Comparison of ENCODE assay signal across 21 mouse cellular contexts in genomic region chr14:73257348-73257747, GRCm38 (mm10). TPM values are rescaled to one million over a fixed set of nuclear protein-coding genes. Genes with fewer than 3 reads are reported as not detected.
A peak's percentile ranks its signal among the peaks of the same experiment; 100 is the strongest.
DNase-seq lines count a peak whose midpoint lies in the region; ATAC-seq lines count a peak whose summit lies in the region.
"Had no signal": no experiment of that assay in that cellular context is flagged by ENCODE, and none has a peak within 500 bp of the region (broad histone marks: within the 10 kb centered on the region; RNA-seq: fewer than 3 reads in every experiment).

No protein-coding gene starts in this region.

- no peaks in the 10 kb centered on the region for H3K36me3 ChIP-seq in lung, embryonic 15.5 days
- peaks cover 4% of the 10 kb centered on the region; the same call in 1 of the 2 replicates for H3K36me3 ChIP-seq in limb, embryonic 10.5 days
- H3K36me3 ChIP-seq: heart, embryonic 10.5 days had no signal

- no peaks in the 10 kb centered on the region for H3K27me3 ChIP-seq in lung, embryonic 15.5 days
- H3K27me3 ChIP-seq in limb, embryonic 10.5 days (ENCODE audit: low read depth, poor library complexity, severe bottlenecking): no peaks in the 10 kb centered on the region
- H3K27me3 ChIP-seq: embryonic facial prominence, embryonic 12.5 days; forebrain, embryonic 13.5 days; hindbrain, embryonic 12.5 days; Patski had no signal

- H3K9ac ChIP-seq in lung, embryonic 15.5 days: no peak overlapping the region
- H3K9ac ChIP-seq: embryonic facial prominence, embryonic 12.5 days; forebrain, embryonic 13.5 days; forebrain, postnatal 0 days; hindbrain, embryonic 12.5 days had no signal

- no peaks in the 10 kb centered on the region for H3K9me3 ChIP-seq in lung, embryonic 15.5 days
- H3K9me3 ChIP-seq in limb, embryonic 10.5 days (replicated peaks): no peaks in the 10 kb centered on the region
- H3K9me3 ChIP-seq: embryonic facial prominence, embryonic 12.5 days; forebrain, embryonic 13.5 days; heart, embryonic 10.5 days; hindbrain, embryonic 12.5 days had no signal

- no peak overlapping the region for H3K4me3 ChIP-seq in lung, embryonic 15.5 days
- no peak overlapping the region for H3K4me3 ChIP-seq in brown adipose tissue, adult 24 weeks (ENCODE audit: insufficient read depth, low read depth, low read length)
- no peak overlapping the region for H3K4me3 ChIP-seq in limb, embryonic 10.5 days
- H3K4me3 ChIP-seq: embryonic facial prominence, embryonic 12.5 days; forebrain, embryonic 13.5 days; heart, embryonic 10.5 days; hindbrain, embryonic 12.5 days had no signal

- peaks cover 17% of the 10 kb centered on the region for H3K4me1 ChIP-seq in lung, embryonic 15.5 days
- H3K4me1 ChIP-seq in brown adipose tissue, adult 24 weeks (ENCODE audit: control insufficient read depth, insufficient read depth, insufficient read length, low read length): peaks cover 24% of the 10 kb centered on the region
- H3K4me1 ChIP-seq in limb, embryonic 10.5 days: peaks cover 16% of the 10 kb centered on the region; the same call in 1 of the 2 replicates
- H3K4me1 ChIP-seq: heart, embryonic 10.5 days had no signal

- 0 out of 2 replicates have a peak overlapping the region, but pooled peaks have one; percentile 3 for H3K27ac ChIP-seq in lung, embryonic 15.5 days
- H3K27ac ChIP-seq in brown adipose tissue, adult 24 weeks (replicated peaks; ENCODE audit: low read depth, low read length): 0 out of 2 replicates have a peak overlapping the region, but pooled peaks have one; percentile 42
- H3K27ac ChIP-seq in limb, embryonic 10.5 days: no peak overlapping the region
- H3K27ac ChIP-seq: embryonic facial prominence, embryonic 12.5 days; forebrain, embryonic 13.5 days; heart, embryonic 10.5 days; hindbrain, embryonic 12.5 days; hindbrain, postnatal 0 days had no signal

- H3K4me2 ChIP-seq in lung, embryonic 15.5 days: no peak overlapping the region
- H3K4me2 ChIP-seq: embryonic facial prominence, embryonic 12.5 days; forebrain, embryonic 13.5 days; hindbrain, embryonic 12.5 days had no signal

- no peak for DNase-seq in lung, postnatal 36 days
- peak; percentile 17 for DNase-seq in limb, embryonic 10.5 days (ENCODE audit: low spot score)
- no peak for DNase-seq in left cerebral cortex, adult 18-20 months (ENCODE audit: low spot score in 2 of 2)
- no peak for DNase-seq in layer of hippocampus, adult 9-10 months (ENCODE audit: low spot score)
- DNase-seq: adrenal gland, postnatal 25 days; cerebellum, adult 2 months; cerebellum, postnatal 10 days; forebrain, postnatal 0 days; gastrocnemius, postnatal 36 days; heart, adult 18-20 months; heart, postnatal 10 days; heart, postnatal 4 days had no signal

- no peak for ATAC-seq in lung, embryonic 15.5 days (ENCODE audit: borderline replicate concordance, extremely low read depth, low FRiP score, low TSS enrichment)
- ATAC-seq: activated CD4-positive, CD25-positive, alpha-beta regulatory T cell, adult 4 months; forebrain, embryonic 13.5 days; forebrain, postnatal 0 days; hindbrain, postnatal 0 days; Patski had no signal

- 51% methylated on average over 7 of the region's 7 CpGs for WGBS in lung, embryonic 15.5 days
- WGBS in limb, embryonic 10.5 days: 81% methylated on average over 7 of the region's 7 CpGs

RNA-seq across cellular contexts. Expression of gene Lpar6, which starts 19.7 kb away (rescaled TPM):
- 14.4 TPM in 2 replicates for polyA plus RNA-seq in lung, embryonic 15.5 days (2015; fragmentation: Nextera tagmentation; extraction: Ambion mirVana)
- polyA plus RNA-seq in brown adipose tissue, adult 24 weeks (2012; ENCODE audit: insufficient read depth, insufficient read length, missing spikeins): 15.0 and 19.7 TPM in 2 replicates
- 18.9 and 20.0 TPM in 2 replicates for polyA plus RNA-seq in limb, embryonic 10.5 days (2016; fragmentation: Nextera tagmentation; extraction: Ambion mirVana)
- 1 to 10 TPM in 1 of 2 experiments, under 1 TPM in 1; 0.96 to 1.0 TPM for total RNA-seq in left cerebral cortex, adult 18-20 months (2021)
